Mouse (Mus musculus) layer of hippocampus, adult 18-20 months (tissue): ENCODE results near the gene Nap1l1. TPM values are rescaled to one million over a fixed set of nuclear protein-coding genes. Genes with fewer than 3 reads are reported as not detected.

Source experiments
- DNase-seq, 2 experiments: peaks; one replicate each; pipeline ENCODE4 v3.0.0; 2022; ENCODE audit warnings: low spot score in 2 of 2
- total RNA-seq, 2 experiments: library from RNA; stranded (reverse); gene quantifications; 2 replicates each; pipeline ENCODE4 v1.2.3; 2021

Nap1l1 gene
- total RNA-seq, 2 experiments from 2014 or later, result 154 to 161 TPM

- DNase-seq, result no peak
Observed at GRCm38 (mm10) chr10:111544311-111544710, 71.3 kb downstream of the Nap1l1 start.

- no peak for DNase-seq
Observed at GRCm38 (mm10) chr10:111545648-111546047, 72.6 kb downstream of the Nap1l1 start.

Other genes with a start within 250 kb of the Nap1l1 start
- gene Bbs10, start 174.5 kb upstream of the Nap1l1 start, total RNA-seq, result 1 to 10 TPM; 5.7 to 6.0 TPM
- gene Phlda1, start 33.1 kb downstream of the Nap1l1 start, total RNA-seq, result 10 to 100 TPM; 16.7 to 20.5 TPM